Mouse (Mus musculus) left cerebral cortex, adult 2 months (tissue): ENCODE data around the gene Btbd9. TPM values are rescaled to one million over a fixed set of nuclear protein-coding genes. Genes with fewer than 3 reads are reported as not detected.

Source experiments
- DNase-seq, 2 experiments: peaks; one replicate each; pipeline ENCODE4 v3.0.0; 2021 to 2022; ENCODE audit warnings: low spot score in 2 of 2, mixed read lengths in 1 of 2; ENCODE audit errors: extremely low spot score in 1 of 2
- H3K27ac ChIP-seq: fragments of 200-600 bp; 2 replicates; pipeline ENCODE4 v1.8.1; 2022
- H3K4me3 ChIP-seq: fragments of 200-600 bp; 2 replicates; pipeline ENCODE4 v1.8.1; 2022
- CTCF ChIP-seq: fragments of 200-600 bp; IDR thresholded peaks from 2 replicates; pipeline ENCODE4 v1.8.1; 2022; ENCODE audit warnings: antibody characterized with exemption, mild to moderate bottlenecking, moderate library complexity
- intact Hi-C: fragments of 180-260 bp; cut with DNase I; formaldehyde crosslinking; loops from one replicate; pipeline ENCODE4 v1.15.1; 2025
- total RNA-seq, 2 experiments: library from RNA; stranded (reverse); gene quantifications; 2 replicates each; pipeline ENCODE4 v1.2.3; 2021

The Btbd9 gene
- total RNA-seq, 2 experiments from 2014 or later: 102 to 104 TPM

- intact Hi-C loops: no loop called here
- Histone ChIP-seq H3K4me3 (no peak overlapping the region), H3K27ac (no peak overlapping the region)
- no peak for TF ChIP-seq CTCF
- no peak for DNase-seq
These were observed 212.9 kb downstream of the Btbd9 start for GRCm38 (mm10) chr17:30363365-30363764.

GRCm38 (mm10) chr17:30360654-30361053 is 215.6 kb downstream of the Btbd9 start:
- no peak for TF ChIP-seq CTCF
- Histone ChIP-seq H3K4me3 (no peak overlapping the region), H3K27ac (no peak overlapping the region)
- intact Hi-C loops: no loop called here
- DNase-seq: no peak

- intact Hi-C loops: no loop called here
- Histone ChIP-seq H3K4me3 (no peak overlapping the region), H3K27ac (no peak overlapping the region)
- no peak for DNase-seq
- TF ChIP-seq CTCF: no peak
These were observed 216.9 kb downstream of the Btbd9 start for GRCm38 (mm10) chr17:30359392-30359791.

- intact Hi-C loops: no loop called here
- Histone ChIP-seq H3K27ac (no peak overlapping the region), H3K4me3 (no peak overlapping the region)
- TF ChIP-seq CTCF: no peak
- DNase-seq: no peak
These were observed 220.9 kb downstream of the Btbd9 start for GRCm38 (mm10) chr17:30355431-30355830.

GRCm38 (mm10) chr17:30354381-30354780 is 221.9 kb downstream of the Btbd9 start:
- no peak for TF ChIP-seq CTCF
- no peak for DNase-seq
- H3K4me3 ChIP-seq: no peak overlapping the region
- H3K27ac ChIP-seq: no peak overlapping the region
- intact Hi-C loops: no loop called here

GRCm38 (mm10) chr17:30348031-30348430 is 228.3 kb downstream of the Btbd9 start:
- intact Hi-C loops: no loop called here

GRCm38 (mm10) chr17:30347101-30347613 is 229.1 kb downstream of the Btbd9 start:
- no peak for TF ChIP-seq CTCF
- intact Hi-C loops: no loop called here
- Histone ChIP-seq H3K27ac (no peak overlapping the region), H3K4me3 (no peak overlapping the region)
- no peak for DNase-seq

More at GRCm38 (mm10) chr17:30348031-30348430, 228.3 kb downstream of the Btbd9 start:
- DNase-seq: no peak
- Histone ChIP-seq H3K27ac (no peak overlapping the region), H3K4me3 (no peak overlapping the region)
- TF ChIP-seq CTCF: no peak

- intact Hi-C loops: no loop called here
- H3K4me3 ChIP-seq: no peak overlapping the region
- no peak for TF ChIP-seq CTCF
- no peak for DNase-seq
- H3K27ac ChIP-seq: no peak overlapping the region
These were observed 231.3 kb downstream of the Btbd9 start for GRCm38 (mm10) chr17:30345008-30345407.

- no peak for TF ChIP-seq CTCF
- no peak for DNase-seq
These were observed 232.4 kb downstream of the Btbd9 start for GRCm38 (mm10) chr17:30343701-30344473.

GRCm38 (mm10) chr17:30341556-30341955 is 234.7 kb downstream of the Btbd9 start:
- H3K27ac ChIP-seq: no peak overlapping the region
- intact Hi-C loops: no loop called here
- H3K4me3 ChIP-seq: no peak overlapping the region
- no peak for DNase-seq
- no peak for TF ChIP-seq CTCF

More at GRCm38 (mm10) chr17:30343701-30344473, 232.4 kb downstream of the Btbd9 start:
- H3K27ac ChIP-seq: no peak overlapping the region
- intact Hi-C loops: no loop called here
- no peak overlapping the region for H3K4me3 ChIP-seq

- no peak overlapping the region for H3K27ac ChIP-seq
- intact Hi-C loops: no loop called here
These were observed 235.7 kb downstream of the Btbd9 start for GRCm38 (mm10) chr17:30340495-30341126.

GRCm38 (mm10) chr17:30339317-30339716 is 237.0 kb downstream of the Btbd9 start:
- Histone ChIP-seq H3K4me3 (no peak overlapping the region), H3K27ac (no peak overlapping the region)
- intact Hi-C loops: no loop called here
- DNase-seq: no peak
- TF ChIP-seq CTCF: no peak; the same call in 1 of the 2 replicates

More at GRCm38 (mm10) chr17:30340495-30341126, 235.7 kb downstream of the Btbd9 start:
- no peak; the same call in 1 of the 2 replicates for TF ChIP-seq CTCF
- no peak overlapping the region for H3K4me3 ChIP-seq
- DNase-seq: no peak
